Mouse (Mus musculus): ENCODE results near the gene Mta1.

Gene Mta1

GRCm38 (mm10) chr12:113098530-113099151, 563 bp downstream of the Mta1 start:
- DNase-seq (ENCODE audit: low spot score), result no peak

- DNase-seq (ENCODE audit: low spot score), result no peak
These were observed 1.6 kb downstream of the Mta1 start for GRCm38 (mm10) chr12:113099470-113100237.

- DNase-seq (ENCODE audit: low spot score), result no peak
These were observed 2.5 kb downstream of the Mta1 start for GRCm38 (mm10) chr12:113100448-113101076.

GRCm38 (mm10) chr12:113101251-113101960, 3.3 kb downstream of the Mta1 start:
- no peak for DNase-seq (ENCODE audit: low spot score)

- DNase-seq (ENCODE audit: low spot score), result peak; percentile 49
These were observed 4.4 kb downstream of the Mta1 start for GRCm38 (mm10) chr12:113102461-113102860.

- DNase-seq (ENCODE audit: low spot score), result no peak
These were observed 5.9 kb downstream of the Mta1 start for GRCm38 (mm10) chr12:113103846-113104451.

GRCm38 (mm10) chr12:113106386-113106785, 8.3 kb downstream of the Mta1 start:
- peak; percentile 43 for DNase-seq (ENCODE audit: low spot score)

- no peak for DNase-seq (ENCODE audit: low spot score)
These were observed 9.5 kb downstream of the Mta1 start for GRCm38 (mm10) chr12:113107431-113108124.

GRCm38 (mm10) chr12:113108528-113109283, 10.6 kb downstream of the Mta1 start:
- no peak for DNase-seq (ENCODE audit: low spot score)

- no peak for DNase-seq (ENCODE audit: low spot score)
These were observed 11.7 kb downstream of the Mta1 start for GRCm38 (mm10) chr12:113109801-113110200.

- DNase-seq (ENCODE audit: low spot score), result no peak
These were observed 16.1 kb downstream of the Mta1 start for GRCm38 (mm10) chr12:113114141-113114540.

GRCm38 (mm10) chr12:113114856-113115538, 16.9 kb downstream of the Mta1 start:
- no peak for DNase-seq (ENCODE audit: low spot score)

- DNase-seq (ENCODE audit: low spot score), result no peak
These were observed 21.7 kb downstream of the Mta1 start for GRCm38 (mm10) chr12:113119516-113120410.

- no peak for DNase-seq (ENCODE audit: low spot score)
These were observed 26.6 kb downstream of the Mta1 start for GRCm38 (mm10) chr12:113124726-113125125.

GRCm38 (mm10) chr12:113130732-113131131, 32.7 kb downstream of the Mta1 start:
- DNase-seq (ENCODE audit: low spot score), result no peak

- DNase-seq (ENCODE audit: low spot score), result no peak
These were observed 33.5 kb downstream of the Mta1 start for GRCm38 (mm10) chr12:113131601-113132000.

- DNase-seq (ENCODE audit: low spot score), result peak; percentile 41
These were observed 34.5 kb downstream of the Mta1 start for GRCm38 (mm10) chr12:113132567-113132966.

- DNase-seq (ENCODE audit: low spot score), result no peak
These were observed 35.2 kb downstream of the Mta1 start for GRCm38 (mm10) chr12:113133260-113133659.

GRCm38 (mm10) chr12:113133861-113134403, 35.9 kb downstream of the Mta1 start:
- DNase-seq (ENCODE audit: low spot score), result no peak
